Mouse (Mus musculus) kidney, adult 2 months (tissue): ENCODE data around the gene Prss34. TPM values are rescaled to one million over a fixed set of nuclear protein-coding genes. Genes with fewer than 3 reads are reported as not detected.

Experiments used
- DNase-seq: peaks from one replicate; pipeline ENCODE4 v3.0.0; 2021
- H3K27ac ChIP-seq: fragments of 200-500 bp; 2 replicates; pipeline ENCODE4 v1.5.1; 2012; ENCODE audit warnings: low read depth, low read length, control low read depth, inconsistent platforms; ENCODE audit not compliant: insufficient read depth
- H3K27me3 ChIP-seq: fragments of 200-500 bp; replicated peaks from 2 replicates; pipeline ENCODE4 v1.6.1; 2012; ENCODE audit warnings: mild to moderate bottlenecking, moderate library complexity, low read length, inconsistent platforms; ENCODE audit not compliant: control insufficient read depth, insufficient read depth
- H3K36me3 ChIP-seq: fragments of 200-500 bp; 2 replicates; pipeline ENCODE4 v1.6.1; 2012; ENCODE audit warnings: mild to moderate bottlenecking, moderate library complexity, low read length, inconsistent platforms; ENCODE audit not compliant: control insufficient read depth, insufficient read depth
- H3K4me1 ChIP-seq: fragments of 200-500 bp; 2 replicates; pipeline ENCODE4 v1.6.1; 2011; ENCODE audit warnings: low read length; ENCODE audit not compliant: control insufficient read depth, insufficient read depth
- H3K4me3 ChIP-seq: fragments of 200-500 bp; 2 replicates; pipeline ENCODE4 v1.5.1; 2011; ENCODE audit warnings: mild to moderate bottlenecking, low read depth, low read length, control low read depth; ENCODE audit not compliant: insufficient read depth
- CTCF ChIP-seq: fragments of 200-500 bp; conservative IDR thresholded peaks from 2 replicates; pipeline ENCODE4 v1.5.1; 2011; ENCODE audit warnings: low read depth, mild to moderate bottlenecking, control low read depth, low read length, moderate library complexity, mixed read lengths; ENCODE audit not compliant: insufficient read depth, insufficient read length
- POLR2A ChIP-seq: fragments of 200-500 bp; IDR thresholded peaks from one replicate; pipeline ENCODE4 v1.6.1; 2011; ENCODE audit warnings: low read depth, low read length, control low read depth
- WGBS: fragments of 180-500 bp; shearing (Covaris S2); methylation state at CpG from one replicate; pipeline ENCODE4 v1.1.7; 2018; 5-methylcytosine and 5-hydroxymethylcytosine counted together
- polyA plus RNA-seq: library from polyadenylated mRNA; depleted of rRNA; stranded (reverse); fragments of >200 nt; gene quantifications from 2 replicates; pipeline ENCODE4 v1.2.3, GENCODE M21; 2012

Prss34 gene
- polyA plus RNA-seq, 1 experiment, result not detected

DNA sequence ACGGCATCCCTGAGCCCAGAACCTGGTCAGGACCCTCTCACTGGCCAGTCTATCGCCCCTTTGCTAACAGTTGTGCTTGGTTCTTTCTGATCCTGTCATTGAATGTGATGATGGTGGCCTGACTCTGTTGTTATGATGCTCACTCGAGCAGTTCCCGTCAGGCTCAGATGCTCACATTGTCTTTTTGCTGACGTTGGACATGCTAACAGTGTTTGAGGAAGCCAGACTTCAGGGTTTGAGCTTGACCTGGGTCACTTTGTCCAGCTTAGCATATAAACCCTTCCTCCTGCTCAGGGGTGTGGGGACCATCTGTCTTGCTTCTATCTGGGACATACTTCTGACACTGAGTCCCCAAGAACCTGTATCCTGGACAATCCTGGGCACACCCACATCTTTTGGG is 20.2 kb downstream of the Prss34 start, which contains the start of gene Prss29:
Prss29 (plus strand) TSS at position 301 of the 400 bp plus-strand sequence.
- Histone ChIP-seq H3K36me3 (no peaks in the 10 kb centered on the region), H3K4me3 (no peak within 1 kb of the TSS), H3K27me3 (no peaks in the 10 kb centered on the region), H3K4me1 (no peaks in the 10 kb centered on the region), H3K27ac (no peak within 1 kb of the TSS)
- no peak for TF ChIP-seq POLR2A
- TF ChIP-seq CTCF, result no peak
- 72% methylated on average over 5 of the region's 5 CpGs for WGBS
- DNase-seq, result no peak

DNA sequence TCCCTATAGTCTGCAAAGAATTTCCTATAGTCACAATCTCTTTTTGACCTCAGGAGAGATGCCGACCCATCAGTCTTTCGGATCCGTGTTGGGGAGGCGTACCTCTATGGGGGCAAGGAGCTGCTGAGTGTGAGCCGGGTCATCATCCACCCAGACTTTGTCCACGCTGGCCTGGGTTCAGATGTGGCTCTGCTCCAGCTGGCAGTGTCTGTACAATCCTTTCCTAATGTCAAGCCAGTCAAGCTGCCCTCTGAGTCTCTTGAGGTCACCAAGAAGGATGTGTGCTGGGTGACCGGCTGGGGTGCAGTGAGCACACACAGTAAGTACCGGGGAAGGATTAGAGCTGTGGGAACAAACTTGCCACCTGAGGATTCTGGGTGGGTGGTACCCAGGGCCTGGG is 22.6 kb downstream of the Prss34 start:
- Histone ChIP-seq H3K27me3 (no peaks in the 10 kb centered on the region), H3K4me3 (no peak overlapping the region), H3K27ac (no peak overlapping the region), H3K36me3 (no peaks in the 10 kb centered on the region), H3K4me1 (no peaks in the 10 kb centered on the region)
- TF ChIP-seq CTCF, result no peak
- 54% methylated on average over 8 of the region's 8 CpGs for WGBS
- DNase-seq, result peak; percentile 52

DNA sequence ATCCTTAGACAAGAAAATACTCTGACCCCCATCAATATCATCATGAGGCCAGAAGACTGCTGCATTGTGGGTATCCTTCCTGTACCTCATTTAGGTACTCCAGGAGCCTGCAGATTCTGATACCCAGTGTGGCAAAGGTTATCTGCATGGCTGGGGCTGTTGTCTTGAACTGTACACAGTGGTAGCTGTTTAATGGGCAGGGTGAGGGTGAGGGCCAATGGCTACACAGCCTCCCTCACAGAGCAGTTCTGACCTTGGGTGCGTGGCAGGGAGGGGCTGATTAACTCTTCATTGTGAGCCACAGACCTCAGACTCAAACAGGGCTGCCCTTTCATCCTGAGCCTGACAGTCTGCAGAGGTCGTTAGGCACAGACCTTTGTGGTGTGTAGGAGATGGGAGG is 24.7 kb downstream of the Prss34 start:
- WGBS, result 23% methylated on average over 2 of the region's 2 CpGs
- no peak for DNase-seq
- no peak overlapping the region for H3K27ac ChIP-seq
- no peaks in the 10 kb centered on the region for H3K27me3 ChIP-seq
- H3K36me3 ChIP-seq, result no peaks in the 10 kb centered on the region
- TF ChIP-seq CTCF, result no peak
- TF ChIP-seq POLR2A, result no peak
- no peak overlapping the region for H3K4me3 ChIP-seq
- no peaks in the 10 kb centered on the region for H3K4me1 ChIP-seq

DNA sequence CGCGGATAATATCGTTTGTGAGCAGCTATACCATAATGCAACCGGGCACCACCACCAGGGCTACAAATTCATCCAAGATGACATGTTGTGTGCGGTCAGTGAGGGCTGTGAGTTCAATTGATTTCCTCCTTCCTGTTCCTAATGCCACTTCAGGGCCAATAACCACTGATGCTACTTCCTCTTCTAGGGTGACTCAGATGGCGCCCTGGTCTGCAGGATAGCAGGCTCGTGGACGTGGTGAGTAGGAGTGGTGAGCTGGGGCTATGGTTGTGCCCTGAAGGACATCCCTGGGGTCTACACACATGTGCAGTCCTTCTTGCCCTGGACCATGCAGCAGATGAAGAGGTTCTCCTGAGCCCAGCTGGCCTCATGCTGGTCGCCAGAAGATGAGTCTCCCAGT is 34.1 kb downstream of the Prss34 start:
- no peak for DNase-seq
- no peaks in the 10 kb centered on the region for H3K36me3 ChIP-seq
- H3K4me3 ChIP-seq, result no peak overlapping the region
- 58% methylated on average over 9 of the region's 9 CpGs for WGBS
- H3K27me3 ChIP-seq, result no peaks in the 10 kb centered on the region
- no peaks in the 10 kb centered on the region for H3K4me1 ChIP-seq
- H3K27ac ChIP-seq, result no peak overlapping the region
- no peak for TF ChIP-seq POLR2A
- no peak for TF ChIP-seq CTCF

DNA sequence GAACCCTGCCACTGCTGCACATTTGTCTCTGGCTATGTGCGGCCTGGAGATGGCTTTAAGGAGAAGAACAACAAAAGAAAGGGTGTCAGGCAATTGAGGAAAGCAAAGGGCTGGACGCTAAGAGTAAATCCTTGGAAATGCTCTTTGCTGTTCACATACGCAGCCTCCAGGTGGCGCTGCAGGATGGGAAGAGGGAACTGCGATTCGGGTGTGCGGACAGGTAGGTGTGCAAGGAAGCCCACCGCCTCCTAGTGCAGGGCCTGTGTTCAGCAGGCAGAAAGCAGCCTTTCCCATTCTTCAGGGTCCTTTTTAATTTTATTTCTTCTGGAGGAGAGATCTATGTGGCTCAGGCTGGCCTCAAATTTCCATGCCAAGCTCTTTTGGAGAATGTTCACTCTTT is 35.7 kb downstream of the Prss34 start:
- 3% methylated on average over 8 of the region's 8 CpGs for WGBS
- DNase-seq, result peak; percentile 38

DNA sequence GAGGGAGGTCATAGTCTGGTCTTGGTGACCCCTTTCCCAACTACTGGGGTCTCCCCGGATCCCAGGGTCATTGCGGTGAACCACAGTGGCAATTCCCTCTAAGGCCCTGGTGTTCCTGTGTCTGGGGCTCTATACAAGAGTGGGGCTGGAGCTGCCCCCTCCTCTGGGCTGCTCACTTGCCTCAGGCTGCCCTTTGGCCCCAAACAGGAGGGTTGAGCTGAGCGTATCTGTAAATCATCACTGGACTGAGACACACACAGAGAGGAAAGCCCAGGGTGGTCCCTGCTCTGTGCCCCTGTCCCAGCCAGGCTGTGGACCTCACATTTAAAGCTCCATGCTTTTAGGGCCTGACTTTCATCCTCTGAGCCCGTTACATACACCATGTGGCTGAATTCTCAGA is 40.0 kb downstream of the Prss34 start:
- 68% methylated on average over 4 of the region's 4 CpGs for WGBS
- H3K4me1 ChIP-seq, result no peaks in the 10 kb centered on the region
- no peaks in the 10 kb centered on the region for H3K36me3 ChIP-seq
- no peak overlapping the region for H3K4me3 ChIP-seq
- TF ChIP-seq POLR2A, result no peak
- TF ChIP-seq CTCF, result no peak
- DNase-seq, result peak; percentile 26
- no peak overlapping the region for H3K27ac ChIP-seq
- H3K27me3 ChIP-seq, result no peaks in the 10 kb centered on the region

More for the DNA sequence above, 35.7 kb downstream of the Prss34 start:
- TF ChIP-seq POLR2A, result no peak
- TF ChIP-seq CTCF, result peak; percentile 97
- Histone ChIP-seq H3K4me1 (no peaks in the 10 kb centered on the region), H3K36me3 (no peaks in the 10 kb centered on the region), H3K27ac (no peak overlapping the region), H3K27me3 (no peaks in the 10 kb centered on the region), H3K4me3 (no peak overlapping the region)

DNA sequence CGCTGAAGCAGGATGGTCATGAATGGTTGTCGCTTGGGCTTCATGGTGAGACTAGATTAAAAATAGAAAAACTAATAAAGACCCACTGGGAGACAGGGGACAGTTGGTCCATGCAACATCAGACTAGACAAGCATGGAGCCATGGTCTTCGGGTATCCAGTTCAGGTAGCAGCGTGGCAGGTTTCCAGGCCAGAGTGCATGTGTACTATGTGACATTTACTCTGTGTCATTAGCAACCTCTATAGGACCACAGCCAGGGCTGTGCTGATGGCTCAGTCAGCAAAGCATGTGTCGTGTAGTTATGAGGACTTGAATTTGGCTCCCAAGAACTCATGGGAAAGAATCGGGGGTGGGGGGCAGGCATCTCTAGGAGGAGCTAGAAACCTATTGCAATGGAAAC is 41.8 kb downstream of the Prss34 start:
- WGBS, result 84% methylated on average over 6 of the region's 6 CpGs
- TF ChIP-seq POLR2A, result no peak
- TF ChIP-seq CTCF, result no peak
- H3K27ac ChIP-seq, result no peak overlapping the region
- H3K27me3 ChIP-seq, result no peaks in the 10 kb centered on the region
- no peaks in the 10 kb centered on the region for H3K36me3 ChIP-seq
- no peak overlapping the region for H3K4me3 ChIP-seq
- no peak for DNase-seq
- H3K4me1 ChIP-seq, result no peaks in the 10 kb centered on the region

DNA sequence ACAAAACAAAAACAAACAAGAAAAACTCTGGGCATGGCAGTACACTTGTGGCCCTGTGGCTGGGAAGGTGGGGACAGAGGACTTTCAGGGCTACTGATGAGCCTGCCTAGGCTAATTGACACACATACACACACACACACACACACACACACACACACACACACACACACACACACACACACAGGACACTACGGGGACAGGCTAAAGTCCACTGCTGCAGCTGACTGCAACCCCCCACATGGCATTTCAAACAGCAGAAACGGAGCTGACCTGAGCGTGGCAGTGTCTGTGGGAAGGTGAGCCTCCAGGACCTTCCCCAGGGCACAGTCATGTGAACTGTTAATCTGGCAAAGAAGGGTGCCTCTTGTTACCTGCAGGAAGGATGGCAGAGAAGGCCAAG is 43.3 kb downstream of the Prss34 start:
- no peaks in the 10 kb centered on the region for H3K4me1 ChIP-seq
- TF ChIP-seq CTCF, result no peak
- TF ChIP-seq POLR2A, result no peak
- peak; percentile 47 for DNase-seq
- no peaks in the 10 kb centered on the region for H3K36me3 ChIP-seq
- no peak overlapping the region for H3K27ac ChIP-seq
- H3K4me3 ChIP-seq, result no peak overlapping the region
- WGBS, result 27% methylated on average over 3 of the region's 3 CpGs
- H3K27me3 ChIP-seq, result no peaks in the 10 kb centered on the region
